Mouse (Mus musculus): ENCODE data around the gene Ptprg. TPM values are rescaled to one million over a fixed set of nuclear protein-coding genes. Genes with fewer than 3 reads are reported as not detected.

The Ptprg gene
- polyA plus RNA-seq, 1 experiment: 21.7 TPM

DNA sequence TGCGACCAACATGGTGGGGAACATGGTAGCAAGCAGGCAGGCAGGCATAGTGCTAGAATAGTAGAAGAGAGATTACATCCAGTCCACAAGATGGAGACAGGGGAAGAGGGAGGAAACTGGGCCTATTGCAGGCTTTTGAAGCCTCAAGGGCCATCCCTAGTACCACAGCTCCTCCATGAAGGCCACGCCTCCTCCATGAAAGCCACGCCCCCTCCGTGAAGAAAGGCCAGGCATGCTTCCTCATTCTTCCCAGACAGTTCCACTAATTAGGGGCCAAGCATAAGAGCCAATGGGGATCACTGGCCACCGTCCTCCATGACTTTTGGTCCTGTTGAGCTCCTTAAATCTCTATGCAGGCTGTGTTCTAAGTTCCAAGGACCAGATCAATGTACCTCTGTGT, 17.2 kb upstream of the Ptprg start:
- Histone ChIP-seq H3K4me1 (ENCODE audit: control insufficient read depth, insufficient read depth, insufficient read length, low read length) (no peaks in the 10 kb centered on the region), H3K4me3 (ENCODE audit: low read depth, low read length) (no peak overlapping the region), H3K27me3 (ENCODE audit: control insufficient read depth, insufficient read depth, low read length) (no peaks in the 10 kb centered on the region), H3K27ac (ENCODE audit: insufficient read depth, low read depth, low read length) (no peak overlapping the region), H3K36me3 (ENCODE audit: control insufficient read depth, insufficient read depth, low read length) (no peaks in the 10 kb centered on the region)
- WGBS: 78% methylated on average over 5 of the region's 5 CpGs
- TF ChIP-seq CTCF (IDR thresholded peaks at IDR 0.05; ENCODE audit: extremely low read depth, insufficient read length, insufficient replicate concordance, low read depth, low read length): no peak
- TF ChIP-seq POLR2A (IDR thresholded peaks at IDR 0.05; ENCODE audit: low read depth, low read length): no peak

DNA sequence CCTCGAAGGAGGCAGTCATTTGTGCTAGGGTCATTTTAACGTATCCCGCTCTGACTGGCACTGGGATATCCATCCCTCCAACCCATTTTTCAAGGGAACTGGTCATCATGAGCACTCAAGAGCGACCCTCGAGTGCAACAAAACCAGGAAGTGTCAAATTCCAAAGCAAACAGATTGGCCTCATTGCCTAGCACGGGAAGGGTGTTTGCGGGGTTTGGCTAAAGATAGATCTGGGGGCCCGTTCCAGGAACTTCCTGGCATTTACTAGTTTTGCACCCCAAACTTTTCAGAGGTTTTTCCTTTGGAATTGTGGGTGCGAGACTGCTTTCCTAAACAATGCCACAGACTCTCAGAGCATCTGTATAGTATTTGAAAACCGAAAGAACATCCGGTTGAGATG, 1.4 kb upstream of the Ptprg start:
- peak overlapping the region; percentile 14; the same call in 1 of the 2 replicates for H3K4me3 ChIP-seq (ENCODE audit: low read depth, low read length)
- WGBS: 29% methylated on average over 11 of the region's 11 CpGs

DNA sequence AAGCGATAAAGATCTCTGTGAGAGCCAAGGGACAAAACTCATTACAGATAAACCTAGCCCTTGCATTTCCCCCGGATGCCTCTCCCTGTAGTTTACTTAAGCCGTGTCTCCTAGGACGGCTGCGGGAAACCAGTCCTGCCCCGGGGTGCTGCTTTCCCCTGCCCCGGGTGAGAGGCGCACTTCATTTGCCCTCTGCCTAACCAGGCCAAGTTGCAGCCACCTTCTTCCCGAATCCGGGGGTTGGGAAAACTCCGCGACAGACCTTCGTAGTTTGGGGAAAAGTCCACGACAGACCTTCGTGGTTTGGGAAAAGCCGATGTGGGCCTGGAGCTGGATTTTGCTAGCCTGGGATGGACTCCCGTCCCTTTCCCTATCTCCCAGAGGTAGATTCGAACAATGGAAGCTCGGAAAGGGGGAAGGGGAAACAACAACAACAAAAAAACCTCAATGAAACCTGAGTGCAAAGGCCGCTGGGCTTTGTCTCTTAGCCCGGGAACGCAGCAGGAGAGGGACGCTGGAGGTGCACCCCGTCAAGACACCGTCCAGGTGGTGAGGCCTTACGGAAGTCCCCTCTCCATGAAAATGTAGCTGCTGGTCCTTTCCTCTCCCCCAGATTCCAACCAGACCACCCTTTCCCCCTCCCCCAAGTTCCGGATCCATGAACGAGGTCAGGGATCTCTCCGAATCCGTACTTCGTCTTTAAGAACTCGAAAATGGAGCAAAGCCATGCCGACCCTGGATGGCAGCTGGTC, 635 bp upstream of the Ptprg start:
- WGBS: 1% methylated on average over 33 of the region's 33 CpGs
- no peaks in the 10 kb centered on the region for H3K36me3 ChIP-seq (ENCODE audit: control insufficient read depth, insufficient read depth, low read length)
- peaks cover 2% of the 10 kb centered on the region; the same call in 1 of the 2 replicates for H3K4me1 ChIP-seq (ENCODE audit: control insufficient read depth, insufficient read depth, insufficient read length, low read length)
- H3K27me3 ChIP-seq (ENCODE audit: control insufficient read depth, insufficient read depth, low read length): no peaks in the 10 kb centered on the region
- peak overlapping the region; percentile 67 for H3K4me3 ChIP-seq (ENCODE audit: low read depth, low read length)
- TF ChIP-seq POLR2A (IDR thresholded peaks at IDR 0.05; ENCODE audit: low read depth, low read length) (0 out of 2 replicates have a peak, but pooled peaks have one; percentile 23), CTCF (IDR thresholded peaks at IDR 0.05; ENCODE audit: extremely low read depth, insufficient read length, insufficient replicate concordance, low read depth, low read length) (no peak)
- peak overlapping the region; percentile 81 for H3K27ac ChIP-seq (ENCODE audit: insufficient read depth, low read depth, low read length)

More for the DNA sequence above, 1.4 kb upstream of the Ptprg start:
- H3K4me1 ChIP-seq (ENCODE audit: control insufficient read depth, insufficient read depth, insufficient read length, low read length): peaks cover 2% of the 10 kb centered on the region; the same call in 1 of the 2 replicates
- no peak overlapping the region for H3K27ac ChIP-seq (ENCODE audit: insufficient read depth, low read depth, low read length)
- TF ChIP-seq POLR2A (IDR thresholded peaks at IDR 0.05; ENCODE audit: low read depth, low read length): no peak
- TF ChIP-seq CTCF (IDR thresholded peaks at IDR 0.05; ENCODE audit: extremely low read depth, insufficient read length, insufficient replicate concordance, low read depth, low read length): no peak
- H3K36me3 ChIP-seq (ENCODE audit: control insufficient read depth, insufficient read depth, low read length): no peaks in the 10 kb centered on the region
- no peaks in the 10 kb centered on the region for H3K27me3 ChIP-seq (ENCODE audit: control insufficient read depth, insufficient read depth, low read length)

DNA sequence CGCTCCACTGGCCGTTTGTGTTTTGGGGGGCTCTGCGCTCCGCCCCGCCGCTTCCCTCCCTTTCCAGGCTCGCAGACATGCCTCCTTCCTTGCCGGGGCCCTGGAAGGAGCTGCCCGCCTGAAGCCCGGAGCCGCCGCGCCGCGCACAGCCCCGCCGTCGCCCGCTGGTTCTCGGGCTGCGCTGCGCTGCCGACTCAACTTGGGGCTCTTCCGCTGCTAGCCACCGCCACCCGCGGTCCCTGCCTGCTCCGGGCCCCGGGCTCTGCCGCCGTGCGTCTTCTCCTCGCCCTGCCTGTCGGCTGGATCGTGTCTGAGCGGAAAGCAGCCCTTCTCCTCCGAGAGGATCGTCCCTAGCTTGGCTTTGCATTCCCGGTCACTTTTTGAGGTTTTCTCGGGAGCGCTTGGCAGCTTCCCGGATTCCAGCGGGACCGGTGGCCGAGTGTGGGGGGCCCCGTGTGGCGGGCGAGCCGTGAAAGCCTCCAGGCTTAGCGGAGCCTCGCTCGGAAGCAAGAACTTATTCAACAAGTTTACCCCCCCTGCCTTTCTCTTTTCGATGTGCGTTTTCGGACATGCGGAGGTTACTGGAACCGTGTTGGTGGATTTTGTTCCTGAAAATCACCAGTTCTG, 460 bp downstream of the Ptprg start:
- Histone ChIP-seq H3K4me3 (ENCODE audit: low read depth, low read length) (peak overlapping the region; percentile 67), H3K4me1 (ENCODE audit: control insufficient read depth, insufficient read depth, insufficient read length, low read length) (peaks cover 2% of the 10 kb centered on the region; the same call in 1 of the 2 replicates), H3K27me3 (ENCODE audit: control insufficient read depth, insufficient read depth, low read length) (no peaks in the 10 kb centered on the region), H3K27ac (ENCODE audit: insufficient read depth, low read depth, low read length) (peak overlapping the region; percentile 71), H3K36me3 (ENCODE audit: control insufficient read depth, insufficient read depth, low read length) (no peaks in the 10 kb centered on the region)
- TF ChIP-seq POLR2A (IDR thresholded peaks at IDR 0.05; ENCODE audit: low read depth, low read length) (0 out of 2 replicates have a peak, but pooled peaks have one; percentile 10), CTCF (IDR thresholded peaks at IDR 0.05; ENCODE audit: extremely low read depth, insufficient read length, insufficient replicate concordance, low read depth, low read length) (no peak)
- under 1% methylated on average over 57 of the region's 57 CpGs for WGBS

DNA sequence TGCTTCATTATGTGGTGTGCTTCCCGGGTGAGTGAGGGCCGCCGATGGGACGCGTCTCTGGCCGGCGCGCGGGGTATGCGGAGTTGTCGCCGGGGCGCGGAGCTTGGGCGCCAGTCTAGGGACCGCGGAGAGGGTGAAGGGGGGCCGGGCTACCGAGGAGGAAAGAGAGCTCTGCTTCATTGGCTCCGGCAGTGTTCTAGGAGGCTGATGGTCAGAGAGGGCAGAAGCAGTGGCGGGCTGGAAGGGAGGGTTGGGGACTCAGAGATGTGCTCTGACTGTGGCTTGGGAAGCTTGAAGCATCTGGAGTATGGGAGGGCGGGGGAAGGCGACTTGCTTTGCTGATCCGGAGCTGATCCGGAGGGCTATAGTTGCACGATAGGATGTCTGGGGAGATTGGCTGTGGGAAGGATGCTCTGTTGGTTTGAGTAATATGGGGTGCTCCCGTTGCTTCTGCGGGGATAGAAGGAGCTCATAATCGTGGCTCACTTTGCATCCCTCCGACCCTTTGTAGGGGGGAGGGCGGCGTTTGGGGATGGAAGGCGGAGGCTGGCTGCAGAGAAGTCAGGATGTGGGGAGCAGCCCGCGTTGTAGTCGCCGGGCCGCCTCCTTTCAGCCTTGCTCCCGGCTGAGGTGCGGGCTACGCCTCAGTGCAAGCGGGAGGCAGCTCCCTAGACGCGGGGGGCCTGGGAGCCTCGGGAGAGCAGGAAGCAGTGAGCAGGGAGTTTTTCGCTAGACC, 1.1 kb downstream of the Ptprg start:
- peaks cover 2% of the 10 kb centered on the region; the same call in 1 of the 2 replicates for H3K4me1 ChIP-seq (ENCODE audit: control insufficient read depth, insufficient read depth, insufficient read length, low read length)
- no peak for TF ChIP-seq POLR2A (IDR thresholded peaks at IDR 0.05; ENCODE audit: low read depth, low read length)
- no peak for TF ChIP-seq CTCF (IDR thresholded peaks at IDR 0.05; ENCODE audit: extremely low read depth, insufficient read length, insufficient replicate concordance, low read depth, low read length)
- H3K27ac ChIP-seq (ENCODE audit: insufficient read depth, low read depth, low read length): peak overlapping the region; percentile 71
- H3K36me3 ChIP-seq (ENCODE audit: control insufficient read depth, insufficient read depth, low read length): no peaks in the 10 kb centered on the region
- H3K4me3 ChIP-seq (ENCODE audit: low read depth, low read length): peak overlapping the region; percentile 67
- WGBS: under 1% methylated on average over 46 of the region's 46 CpGs
- no peaks in the 10 kb centered on the region for H3K27me3 ChIP-seq (ENCODE audit: control insufficient read depth, insufficient read depth, low read length)

DNA sequence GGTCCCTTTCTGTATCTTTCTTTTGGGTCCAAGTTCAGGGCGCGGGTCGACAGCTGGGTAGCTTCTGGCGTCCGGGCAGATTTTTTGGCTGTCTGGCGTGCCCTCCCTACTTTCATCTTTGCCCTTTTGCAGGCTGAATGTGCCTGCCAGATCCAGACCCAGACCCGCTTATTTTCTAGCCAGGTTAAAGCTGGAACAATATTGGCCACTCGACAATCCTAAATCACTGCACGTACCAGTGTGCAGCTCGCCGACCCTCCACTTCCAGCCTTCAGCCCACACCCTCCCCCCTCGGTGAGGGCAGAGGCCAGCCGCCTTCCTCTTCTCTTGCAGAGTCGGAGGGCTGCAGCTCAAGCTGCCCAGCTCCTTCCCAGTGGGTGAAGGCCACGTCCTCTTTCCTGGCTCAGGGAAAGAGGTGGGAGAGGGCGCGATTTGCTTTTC, 1.7 kb downstream of the Ptprg start:
- H3K36me3 ChIP-seq (ENCODE audit: control insufficient read depth, insufficient read depth, low read length): no peaks in the 10 kb centered on the region
- H3K4me3 ChIP-seq (ENCODE audit: low read depth, low read length): peak overlapping the region; percentile 67
- TF ChIP-seq CTCF (IDR thresholded peaks at IDR 0.05; ENCODE audit: extremely low read depth, insufficient read length, insufficient replicate concordance, low read depth, low read length) (no peak), POLR2A (IDR thresholded peaks at IDR 0.05; ENCODE audit: low read depth, low read length) (no peak)
- H3K4me1 ChIP-seq (ENCODE audit: control insufficient read depth, insufficient read depth, insufficient read length, low read length): peaks cover 2% of the 10 kb centered on the region; the same call in 1 of the 2 replicates
- no peak overlapping the region for H3K27ac ChIP-seq (ENCODE audit: insufficient read depth, low read depth, low read length)
- WGBS: 1% methylated on average over 17 of the region's 17 CpGs
- H3K27me3 ChIP-seq (ENCODE audit: control insufficient read depth, insufficient read depth, low read length): no peaks in the 10 kb centered on the region

Data from small intestine, adult 2 months (tissue).